Mouse (Mus musculus): ENCODE data around the gene Eomes. TPM values are rescaled to one million over a fixed set of nuclear protein-coding genes. Genes with fewer than 3 reads are reported as not detected.

Gene Eomes
- total and polyA plus RNA-seq, 2 experiments from 2014 or later: 0.19 to 2.2 TPM

GRCm38 (mm10) chr9:118458039-118458438 lies 20.0 kb upstream of the Eomes start:
- Histone ChIP-seq H3K4me2 (ENCODE audit: low read depth, low read length, poor library complexity, severe bottlenecking) (no peak overlapping the region), H3K27ac (ENCODE audit: low read depth, low read length) (no peak overlapping the region), H3K4me1 (ENCODE audit: insufficient read depth, low read length) (no peaks in the 10 kb centered on the region), H3K4me3 (ENCODE audit: low read depth, low read length) (no peak overlapping the region), H3K36me3 (ENCODE audit: insufficient read depth, low read length) (no peaks in the 10 kb centered on the region), H3K27me3 (ENCODE audit: insufficient read depth, low read length) (no peaks in the 10 kb centered on the region), H3K9me3 (ENCODE audit: low read length) (no peaks in the 10 kb centered on the region), H3K9ac (replicated peaks; ENCODE audit: low read length, poor library complexity, severe bottlenecking) (no peak overlapping the region)
- 23% methylated on average over 5 of the region's 5 CpGs for WGBS
- TF ChIP-seq CTCF (IDR thresholded peaks at IDR 0.05): no peak
- no peak for DNase-seq (ENCODE audit: low spot score)
- no peak for ATAC-seq (ENCODE audit: low FRiP score)

GRCm38 (mm10) chr9:118464031-118464430 lies 14.0 kb upstream of the Eomes start:
- no peak for ATAC-seq (ENCODE audit: low FRiP score)
- H3K9ac ChIP-seq (replicated peaks; ENCODE audit: low read length, poor library complexity, severe bottlenecking): no peak overlapping the region
- TF ChIP-seq CTCF (IDR thresholded peaks at IDR 0.05): no peak
- no peaks in the 10 kb centered on the region for H3K9me3 ChIP-seq (ENCODE audit: low read length)
- no peak overlapping the region for H3K27ac ChIP-seq (ENCODE audit: low read depth, low read length)
- H3K4me3 ChIP-seq (ENCODE audit: low read depth, low read length): no peak overlapping the region
- 0 out of 2 replicates have a peak, but pooled peaks cover 5% of the 10 kb centered on the region for H3K4me1 ChIP-seq (ENCODE audit: insufficient read depth, low read length)
- no peaks in the 10 kb centered on the region for H3K36me3 ChIP-seq (ENCODE audit: insufficient read depth, low read length)
- WGBS: 59% methylated on average over 1 of the region's 1 CpGs
- DNase-seq (ENCODE audit: low spot score): no peak
- H3K4me2 ChIP-seq (ENCODE audit: low read depth, low read length, poor library complexity, severe bottlenecking): no peak overlapping the region
- peaks cover 18% of the 10 kb centered on the region; the same call in 1 of the 2 replicates for H3K27me3 ChIP-seq (ENCODE audit: insufficient read depth, low read length)

DNA sequence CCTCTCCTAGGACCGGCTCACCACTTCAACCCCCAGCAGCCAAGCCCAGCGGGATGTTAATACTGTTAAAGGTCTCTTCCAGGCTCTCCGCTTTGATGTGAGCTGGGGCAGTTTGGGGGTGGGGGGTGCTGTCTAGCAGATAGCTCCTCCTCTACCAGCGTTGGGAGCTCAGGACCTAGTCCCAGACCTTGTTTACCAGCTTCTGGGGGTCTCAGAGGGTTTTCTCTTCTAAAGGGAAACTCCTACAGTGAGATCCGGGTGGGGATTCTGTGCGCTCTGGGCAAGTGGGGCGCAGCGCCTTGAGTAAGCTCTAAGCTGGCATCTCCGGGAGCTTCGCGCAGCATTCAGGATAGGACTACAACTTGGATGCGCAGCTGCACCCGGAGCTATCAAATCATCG lies 9.7 kb upstream of the Eomes start:
- H3K27me3 ChIP-seq (ENCODE audit: insufficient read depth, low read length): peaks cover 48% of the 10 kb centered on the region

DNA sequence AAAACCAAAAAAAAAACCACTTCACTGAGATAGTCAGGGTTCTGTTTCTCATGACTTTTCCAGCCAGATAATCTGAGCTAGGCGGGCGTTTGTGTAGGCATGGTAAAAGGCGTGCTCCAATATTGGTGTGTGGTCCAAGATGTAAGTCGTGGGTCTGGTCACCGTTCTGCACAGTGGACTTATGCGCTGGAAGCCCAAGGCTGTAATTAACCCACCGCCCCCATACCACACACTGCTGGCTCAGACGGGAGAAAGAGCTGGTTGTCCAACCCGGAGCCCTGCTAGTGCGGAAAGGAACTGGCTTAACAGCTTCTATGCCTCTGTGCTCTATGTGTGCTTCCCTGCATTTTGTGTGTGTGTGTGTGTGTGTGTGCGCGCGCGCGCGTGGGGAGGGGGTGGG lies 8.7 kb upstream of the Eomes start:
- H3K9me3 ChIP-seq (ENCODE audit: low read length): no peaks in the 10 kb centered on the region
- no peak for DNase-seq (ENCODE audit: low spot score)

More for the DNA sequence above, 9.7 kb upstream of the Eomes start:
- WGBS: 2% methylated on average over 14 of the region's 14 CpGs
- Histone ChIP-seq H3K4me1 (ENCODE audit: insufficient read depth, low read length) (0 out of 2 replicates have a peak, but pooled peaks cover 5% of the 10 kb centered on the region), H3K4me2 (ENCODE audit: low read depth, low read length, poor library complexity, severe bottlenecking) (no peak overlapping the region), H3K27ac (ENCODE audit: low read depth, low read length) (no peak overlapping the region), H3K9me3 (ENCODE audit: low read length) (no peaks in the 10 kb centered on the region), H3K9ac (replicated peaks; ENCODE audit: low read length, poor library complexity, severe bottlenecking) (no peak overlapping the region), H3K36me3 (ENCODE audit: insufficient read depth, low read length) (no peaks in the 10 kb centered on the region), H3K4me3 (ENCODE audit: low read depth, low read length) (no peak overlapping the region)
- DNase-seq (ENCODE audit: low spot score) (no peak), ATAC-seq (ENCODE audit: low FRiP score) (no peak)
- TF ChIP-seq CTCF (IDR thresholded peaks at IDR 0.05): no peak

DNA sequence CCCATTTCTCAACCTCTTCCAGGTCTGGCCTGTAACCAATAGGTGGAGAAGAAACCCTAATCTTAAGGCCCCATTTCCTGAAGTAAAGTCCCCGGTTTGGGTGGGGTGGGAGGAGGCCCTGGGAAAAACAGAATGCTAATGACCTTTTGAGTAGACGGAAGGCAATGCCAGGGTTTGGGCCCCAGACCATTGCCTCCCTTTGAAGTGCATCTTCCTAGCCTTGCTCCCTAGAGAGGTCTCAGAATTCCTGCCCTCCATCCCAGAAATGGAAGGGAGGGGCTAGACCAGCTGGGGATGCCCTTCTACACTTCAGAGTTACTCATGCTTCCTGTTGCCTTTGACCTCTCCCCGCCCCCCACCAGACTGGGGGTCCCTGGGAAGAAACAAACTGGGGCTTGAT lies 6.7 kb upstream of the Eomes start:
- Histone ChIP-seq H3K4me1 (ENCODE audit: insufficient read depth, low read length) (0 out of 2 replicates have a peak, but pooled peaks cover 5% of the 10 kb centered on the region), H3K36me3 (ENCODE audit: insufficient read depth, low read length) (no peaks in the 10 kb centered on the region), H3K27ac (ENCODE audit: low read depth, low read length) (no peak overlapping the region), H3K4me2 (ENCODE audit: low read depth, low read length, poor library complexity, severe bottlenecking) (no peak overlapping the region), H3K9ac (replicated peaks; ENCODE audit: low read length, poor library complexity, severe bottlenecking) (no peak overlapping the region), H3K4me3 (ENCODE audit: low read depth, low read length) (no peak overlapping the region), H3K9me3 (ENCODE audit: low read length) (no peaks in the 10 kb centered on the region), H3K27me3 (ENCODE audit: insufficient read depth, low read length) (peaks cover 60% of the 10 kb centered on the region)
- no peak for DNase-seq (ENCODE audit: low spot score)
- no peak for TF ChIP-seq CTCF (IDR thresholded peaks at IDR 0.05)
- WGBS: 14% methylated on average over 3 of the region's 3 CpGs
- ATAC-seq (ENCODE audit: low FRiP score): no peak

More for the DNA sequence above, 8.7 kb upstream of the Eomes start:
- 9% methylated on average over 16 of the region's 16 CpGs for WGBS
- Histone ChIP-seq H3K4me2 (ENCODE audit: low read depth, low read length, poor library complexity, severe bottlenecking) (no peak overlapping the region), H3K4me3 (ENCODE audit: low read depth, low read length) (no peak overlapping the region), H3K27ac (ENCODE audit: low read depth, low read length) (no peak overlapping the region), H3K36me3 (ENCODE audit: insufficient read depth, low read length) (no peaks in the 10 kb centered on the region), H3K27me3 (ENCODE audit: insufficient read depth, low read length) (peaks cover 48% of the 10 kb centered on the region), H3K9ac (replicated peaks; ENCODE audit: low read length, poor library complexity, severe bottlenecking) (no peak overlapping the region), H3K4me1 (ENCODE audit: insufficient read depth, low read length) (0 out of 2 replicates have a peak, but pooled peaks cover 5% of the 10 kb centered on the region)
- TF ChIP-seq CTCF (IDR thresholded peaks at IDR 0.05): no peak
- no peak for ATAC-seq (ENCODE audit: low FRiP score)

GRCm38 (mm10) chr9:118476211-118476765 lies 1.7 kb upstream of the Eomes start:
- Histone ChIP-seq H3K9ac (replicated peaks; ENCODE audit: low read length, poor library complexity, severe bottlenecking) (no peak overlapping the region), H3K27ac (ENCODE audit: low read depth, low read length) (no peak overlapping the region), H3K36me3 (ENCODE audit: insufficient read depth, low read length) (no peaks in the 10 kb centered on the region), H3K4me2 (ENCODE audit: low read depth, low read length, poor library complexity, severe bottlenecking) (peak overlapping the region; percentile 28; the same call in 1 of the 2 replicates), H3K4me3 (ENCODE audit: low read depth, low read length) (no peak overlapping the region; the same call in 1 of the 2 replicates), H3K4me1 (ENCODE audit: insufficient read depth, low read length) (no peaks in the 10 kb centered on the region), H3K9me3 (ENCODE audit: low read length) (no peaks in the 10 kb centered on the region), H3K27me3 (ENCODE audit: insufficient read depth, low read length) (peaks cover 68% of the 10 kb centered on the region)
- 2% methylated on average over 22 of the region's 22 CpGs for WGBS
- no peak for TF ChIP-seq CTCF (IDR thresholded peaks at IDR 0.05)
- no peak for DNase-seq (ENCODE audit: low spot score)
- no peak; the same call in 1 of the 2 replicates for ATAC-seq (ENCODE audit: low FRiP score)

Measured in midbrain, postnatal 0 days (tissue).